Mouse (Mus musculus) hindbrain, embryonic 11.5 days (tissue): Measurements from ENCODE around the gene Kcnk2. TPM values are rescaled to one million over a fixed set of nuclear protein-coding genes. Genes with fewer than 3 reads are reported as not detected.
A peak's percentile ranks its signal among the peaks of the same experiment; 100 is the strongest.

Source experiments
- ATAC-seq: fragments of 200-750 bp; cut with Nextera tagmentation; 2 replicates; pipeline ENCODE4 v1.8.0; 2017; ENCODE audit warnings: mild to moderate bottlenecking, moderate TSS enrichment, moderate library complexity; ENCODE audit not compliant: low FRiP score
- DNase-seq: peaks from one replicate; pipeline ENCODE4 v3.0.0-alpha.2; 2015; ENCODE audit warnings: low spot score
- H3K27ac ChIP-seq: fragments of 300-500 bp; sonication (generic); 2 replicates; pipeline ENCODE4 v1.5.1; 2014; ENCODE audit warnings: mild to moderate bottlenecking, low read depth, low read length
- H3K27me3 ChIP-seq: fragments of 300-500 bp; sonication (generic); 2 replicates; pipeline ENCODE4 v1.6.1; 2014; ENCODE audit warnings: mild to moderate bottlenecking, low read length, moderate library complexity, mixed read lengths; ENCODE audit not compliant: control insufficient read depth, insufficient read depth
- H3K36me3 ChIP-seq: fragments of 300-500 bp; sonication (generic); 2 replicates; pipeline ENCODE4 v1.6.1; 2014; ENCODE audit warnings: mild to moderate bottlenecking, low read length, moderate library complexity, mixed read lengths; ENCODE audit not compliant: control insufficient read depth, insufficient read depth
- H3K4me1 ChIP-seq: fragments of 300-500 bp; sonication (generic); replicated peaks from 2 replicates; pipeline ENCODE4 v1.6.1; 2014; ENCODE audit warnings: low read length, mixed read lengths; ENCODE audit not compliant: control insufficient read depth, insufficient read depth
- H3K4me2 ChIP-seq: fragments of 300-500 bp; sonication (generic); replicated peaks from 2 replicates; pipeline ENCODE4 v1.6.1; 2014; ENCODE audit warnings: mild to moderate bottlenecking, low read depth, low read length
- H3K4me3 ChIP-seq: fragments of 300-500 bp; sonication (generic); 2 replicates; pipeline ENCODE4 v1.5.1; 2014; ENCODE audit warnings: low read depth, low read length
- H3K9ac ChIP-seq: fragments of 300-500 bp; sonication (generic); 2 replicates; pipeline ENCODE4 v1.6.1; 2014; ENCODE audit warnings: low read depth, low read length
- H3K9me3 ChIP-seq: fragments of 300-500 bp; sonication (generic); 2 replicates; pipeline ENCODE4 v1.6.1; 2016; ENCODE audit warnings: low read length; ENCODE audit not compliant: control insufficient read depth
- WGBS: fragments of 180-500 bp; shearing (Covaris S2); extraction: QIAGEN DNeasy Blood & Tissue Kit; methylation state at CpG from one replicate; pipeline ENCODE4 v1.1.7; 2014; 5-methylcytosine and 5-hydroxymethylcytosine counted together
- polyA plus RNA-seq: library from polyadenylated mRNA; unstranded; fragments of >200 nt; fragmentation: Nextera tagmentation; extraction: Ambion mirVana; gene quantifications from 2 replicates; pipeline ENCODE4 v1.2.1, GENCODE M21; 2014

Gene Kcnk2
- polyA plus RNA-seq, 1 experiment from 2014 or later = 6.1 TPM

- ATAC-seq (no peak), DNase-seq (no peak)
- 85% methylated on average over 4 of the region's 4 CpGs for WGBS
- no peaks in the 10 kb centered on the region for H3K9me3 ChIP-seq
- H3K9ac ChIP-seq = no peak overlapping the region
- no peaks in the 10 kb centered on the region for H3K27me3 ChIP-seq
- no peak overlapping the region for H3K4me3 ChIP-seq
- H3K27ac ChIP-seq = no peak overlapping the region
- no peaks in the 10 kb centered on the region for H3K36me3 ChIP-seq
- H3K4me1 ChIP-seq = no peaks in the 10 kb centered on the region
- no peak overlapping the region for H3K4me2 ChIP-seq
These were observed 42.4 kb downstream of the Kcnk2 start for GRCm38 (mm10) chr1:189359699-189360098.

- no peak overlapping the region for H3K27ac ChIP-seq
- WGBS = 89% methylated on average over 1 of the region's 1 CpGs
- H3K4me1 ChIP-seq = no peaks in the 10 kb centered on the region
- H3K4me2 ChIP-seq = no peak overlapping the region
- H3K36me3 ChIP-seq = no peaks in the 10 kb centered on the region
- no peak for DNase-seq
- no peak overlapping the region for H3K4me3 ChIP-seq
- no peak overlapping the region for H3K9ac ChIP-seq
- H3K9me3 ChIP-seq = no peaks in the 10 kb centered on the region
- ATAC-seq = no peak
- H3K27me3 ChIP-seq = no peaks in the 10 kb centered on the region
These were observed 48.2 kb downstream of the Kcnk2 start for GRCm38 (mm10) chr1:189353887-189354286.

GRCm38 (mm10) chr1:189351804-189352203 is 50.3 kb downstream of the Kcnk2 start:
- no peaks in the 10 kb centered on the region for H3K9me3 ChIP-seq
- no peaks in the 10 kb centered on the region for H3K4me1 ChIP-seq
- H3K4me2 ChIP-seq = no peak overlapping the region
- WGBS = 96% methylated on average over 6 of the region's 6 CpGs
- H3K27me3 ChIP-seq = no peaks in the 10 kb centered on the region
- no peak overlapping the region for H3K27ac ChIP-seq
- no peak overlapping the region for H3K4me3 ChIP-seq
- no peaks in the 10 kb centered on the region for H3K36me3 ChIP-seq
- no peak overlapping the region for H3K9ac ChIP-seq
- DNase-seq = no peak
- ATAC-seq = no peak

GRCm38 (mm10) chr1:189349205-189349604 is 52.9 kb downstream of the Kcnk2 start:
- Histone ChIP-seq H3K9me3 (no peaks in the 10 kb centered on the region), H3K27ac (no peak overlapping the region), H3K4me3 (no peak overlapping the region), H3K4me1 (no peaks in the 10 kb centered on the region), H3K27me3 (no peaks in the 10 kb centered on the region), H3K9ac (no peak overlapping the region), H3K36me3 (no peaks in the 10 kb centered on the region), H3K4me2 (no peak overlapping the region)
- no peak for DNase-seq
- no peak for ATAC-seq
- 90% methylated on average over 5 of the region's 5 CpGs for WGBS

- Histone ChIP-seq H3K4me2 (no peak overlapping the region), H3K36me3 (no peaks in the 10 kb centered on the region), H3K9me3 (no peaks in the 10 kb centered on the region), H3K4me3 (no peak overlapping the region), H3K4me1 (no peaks in the 10 kb centered on the region), H3K27ac (no peak overlapping the region), H3K9ac (no peak overlapping the region), H3K27me3 (0 out of 2 replicates have a peak, but pooled peaks cover 3% of the 10 kb centered on the region)
- ATAC-seq (no peak), DNase-seq (no peak)
- WGBS = 87% methylated on average over 5 of the region's 5 CpGs
These were observed 56.9 kb downstream of the Kcnk2 start for GRCm38 (mm10) chr1:189345166-189345565.

- no peaks in the 10 kb centered on the region for H3K9me3 ChIP-seq
- H3K27me3 ChIP-seq = 0 out of 2 replicates have a peak, but pooled peaks cover 3% of the 10 kb centered on the region
- peak overlapping the region; percentile 99 for H3K4me2 ChIP-seq
- 1% methylated on average over 75 of the region's 82 CpGs for WGBS
- H3K9ac ChIP-seq = peak overlapping the region; percentile 88
- H3K27ac ChIP-seq = no peak overlapping the region
- no peaks in the 10 kb centered on the region for H3K4me1 ChIP-seq
- peak overlapping the region; percentile 59 for H3K4me3 ChIP-seq
- H3K36me3 ChIP-seq = no peaks in the 10 kb centered on the region
- DNase-seq = peak; percentile 61
- peak; percentile 78 for ATAC-seq
These were observed 58.5 kb downstream of the Kcnk2 start for GRCm38 (mm10) chr1:189343301-189344251.

- 6% methylated on average over 30 of the region's 30 CpGs for WGBS
- no peaks in the 10 kb centered on the region for H3K4me1 ChIP-seq
- peak overlapping the region; percentile 99 for H3K4me2 ChIP-seq
- DNase-seq (peak; percentile 58), ATAC-seq (peak; percentile 53; the same call in 1 of the 2 replicates)
- 0 out of 2 replicates have a peak, but pooled peaks cover 3% of the 10 kb centered on the region for H3K27me3 ChIP-seq
- no peaks in the 10 kb centered on the region for H3K9me3 ChIP-seq
- H3K36me3 ChIP-seq = no peaks in the 10 kb centered on the region
- peak overlapping the region; percentile 59 for H3K4me3 ChIP-seq
- H3K27ac ChIP-seq = no peak overlapping the region
- peak overlapping the region; percentile 57 for H3K9ac ChIP-seq
These were observed 59.5 kb downstream of the Kcnk2 start for GRCm38 (mm10) chr1:189342416-189343104.

- no peaks in the 10 kb centered on the region for H3K4me1 ChIP-seq
- WGBS = 54% methylated on average over 4 of the region's 4 CpGs
- ATAC-seq (no peak), DNase-seq (no peak)
- H3K36me3 ChIP-seq = no peaks in the 10 kb centered on the region
- H3K4me2 ChIP-seq = no peak overlapping the region
- H3K27ac ChIP-seq = no peak overlapping the region
- H3K4me3 ChIP-seq = no peak overlapping the region
- 0 out of 2 replicates have a peak, but pooled peaks cover 3% of the 10 kb centered on the region for H3K27me3 ChIP-seq
- H3K9ac ChIP-seq = no peak overlapping the region
- no peaks in the 10 kb centered on the region for H3K9me3 ChIP-seq
These were observed 60.6 kb downstream of the Kcnk2 start for GRCm38 (mm10) chr1:189341381-189341917.
